Mouse (Mus musculus): ENCODE results near the gene Mok. TPM values are rescaled to one million over a fixed set of nuclear protein-coding genes. Genes with fewer than 3 reads are reported as not detected.

The Mok gene
- polyA plus RNA-seq, 2 experiments, result 4.5 to 5.4 TPM

DNA sequence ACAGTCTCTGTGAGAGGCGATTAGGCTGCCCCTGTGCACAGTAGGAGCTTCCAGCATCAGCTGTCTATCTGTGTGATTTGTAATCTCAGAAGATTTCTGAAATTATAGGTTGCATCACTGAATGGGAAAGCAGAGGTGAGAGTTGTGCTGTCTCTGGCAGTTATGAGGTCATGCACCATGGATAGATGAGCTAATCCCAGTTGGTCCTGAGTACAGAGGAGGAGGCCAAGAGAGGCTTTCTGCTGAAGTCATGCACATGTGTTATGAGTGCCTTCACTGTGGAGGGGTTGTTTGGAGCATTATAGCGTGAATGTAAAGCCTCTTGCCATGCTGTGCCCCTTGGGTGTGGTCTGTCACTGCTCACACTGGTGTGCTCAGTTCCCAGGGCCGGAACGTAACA, 50.2 kb downstream of the Mok start:
- TF ChIP-seq POLR2A (IDR thresholded peaks at IDR 0.05; ENCODE audit: borderline replicate concordance, extremely low read depth, insufficient read depth, insufficient read length), result no peak
- Histone ChIP-seq H3K4me1 (ENCODE audit: control insufficient read depth, insufficient read depth, low read length) (no peaks in the 10 kb centered on the region), H3K36me3 (ENCODE audit: control insufficient read depth, insufficient read depth, low read length) (peaks cover 3% of the 10 kb centered on the region; the same call in 1 of the 2 replicates), H3K27me3 (ENCODE audit: control insufficient read depth, insufficient read depth, low read length) (no peaks in the 10 kb centered on the region), H3K9me3 (ENCODE audit: control insufficient read depth, low read length) (no peaks in the 10 kb centered on the region), H3K4me3 (replicated peaks; ENCODE audit: low read length) (no peak overlapping the region), H3K9ac (ENCODE audit: low read depth, low read length, severe bottlenecking) (no peak overlapping the region), H3K27ac (replicated peaks; ENCODE audit: low read depth, low read length) (no peak overlapping the region), H3K4me2 (replicated peaks; ENCODE audit: low read depth, low read length, severe bottlenecking) (no peak overlapping the region)
- no peak for ATAC-seq (ENCODE audit: low FRiP score, low read depth)
- 88% methylated on average over 4 of the region's 4 CpGs for WGBS
- DNase-seq (ENCODE audit: low spot score), result no peak

DNA sequence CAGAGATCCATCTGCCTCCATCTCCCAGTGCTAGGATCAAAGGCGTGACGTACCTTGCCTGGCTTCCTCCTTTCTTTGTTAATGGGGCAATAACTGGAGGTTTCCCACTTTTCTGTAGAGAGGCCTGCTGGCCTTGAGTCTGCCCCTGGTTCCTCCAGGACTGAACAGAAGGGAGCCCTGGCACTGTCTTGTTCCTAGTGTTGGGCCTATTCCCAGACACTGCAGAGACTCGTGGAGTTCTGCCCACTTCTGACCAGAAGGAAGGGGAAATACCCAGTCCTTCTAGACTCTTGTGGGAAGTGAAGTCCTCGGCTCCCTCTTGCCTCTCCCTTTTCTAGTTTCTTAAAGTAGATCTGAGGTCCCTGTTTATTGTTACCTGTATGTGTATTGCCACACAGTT, 54.5 kb downstream of the Mok start:
- WGBS, result 83% methylated on average over 4 of the region's 4 CpGs
- Histone ChIP-seq H3K36me3 (ENCODE audit: control insufficient read depth, insufficient read depth, low read length) (peaks cover 23% of the 10 kb centered on the region), H3K27ac (replicated peaks; ENCODE audit: low read depth, low read length) (no peak overlapping the region), H3K4me1 (ENCODE audit: control insufficient read depth, insufficient read depth, low read length) (no peaks in the 10 kb centered on the region), H3K4me3 (replicated peaks; ENCODE audit: low read length) (no peak overlapping the region), H3K9ac (ENCODE audit: low read depth, low read length, severe bottlenecking) (no peak overlapping the region), H3K4me2 (replicated peaks; ENCODE audit: low read depth, low read length, severe bottlenecking) (no peak overlapping the region), H3K27me3 (ENCODE audit: control insufficient read depth, insufficient read depth, low read length) (no peaks in the 10 kb centered on the region), H3K9me3 (ENCODE audit: control insufficient read depth, low read length) (no peaks in the 10 kb centered on the region)
- TF ChIP-seq POLR2A (IDR thresholded peaks at IDR 0.05; ENCODE audit: borderline replicate concordance, extremely low read depth, insufficient read depth, insufficient read length), result no peak
- DNase-seq (ENCODE audit: low spot score) (no peak), ATAC-seq (ENCODE audit: low FRiP score, low read depth) (no peak)

DNA sequence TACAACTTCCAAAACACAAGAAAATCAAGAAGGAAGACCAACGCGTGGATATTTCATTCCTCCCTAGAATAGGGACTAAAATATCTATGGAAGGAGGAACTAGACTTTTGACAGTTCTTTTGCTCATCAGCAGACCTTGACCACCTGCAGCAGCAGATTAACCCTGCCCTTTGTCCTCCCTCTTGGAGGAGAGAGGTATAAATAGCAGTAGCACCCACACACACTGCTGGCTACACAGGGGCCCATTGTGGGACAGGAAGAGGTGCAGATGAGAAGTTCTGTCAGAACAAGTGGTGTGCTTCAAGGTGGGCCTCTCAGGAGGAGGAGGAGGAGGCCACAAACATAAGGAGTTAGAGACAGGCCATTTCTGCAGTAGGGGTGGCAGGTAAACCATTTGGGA, 56.5 kb downstream of the Mok start:
- no peaks in the 10 kb centered on the region for H3K9me3 ChIP-seq (ENCODE audit: control insufficient read depth, low read length)
- no peak overlapping the region for H3K27ac ChIP-seq (replicated peaks; ENCODE audit: low read depth, low read length)
- ATAC-seq (ENCODE audit: low FRiP score, low read depth) (no peak), DNase-seq (ENCODE audit: low spot score) (no peak)
- H3K4me2 ChIP-seq (replicated peaks; ENCODE audit: low read depth, low read length, severe bottlenecking), result no peak overlapping the region
- H3K27me3 ChIP-seq (ENCODE audit: control insufficient read depth, insufficient read depth, low read length), result no peaks in the 10 kb centered on the region
- no peaks in the 10 kb centered on the region for H3K4me1 ChIP-seq (ENCODE audit: control insufficient read depth, insufficient read depth, low read length)
- no peak overlapping the region for H3K4me3 ChIP-seq (replicated peaks; ENCODE audit: low read length)
- no peak for TF ChIP-seq POLR2A (IDR thresholded peaks at IDR 0.05; ENCODE audit: borderline replicate concordance, extremely low read depth, insufficient read depth, insufficient read length)
- H3K36me3 ChIP-seq (ENCODE audit: control insufficient read depth, insufficient read depth, low read length), result peaks cover 41% of the 10 kb centered on the region
- 89% methylated on average over 2 of the region's 2 CpGs for WGBS
- no peak overlapping the region for H3K9ac ChIP-seq (ENCODE audit: low read depth, low read length, severe bottlenecking)

DNA sequence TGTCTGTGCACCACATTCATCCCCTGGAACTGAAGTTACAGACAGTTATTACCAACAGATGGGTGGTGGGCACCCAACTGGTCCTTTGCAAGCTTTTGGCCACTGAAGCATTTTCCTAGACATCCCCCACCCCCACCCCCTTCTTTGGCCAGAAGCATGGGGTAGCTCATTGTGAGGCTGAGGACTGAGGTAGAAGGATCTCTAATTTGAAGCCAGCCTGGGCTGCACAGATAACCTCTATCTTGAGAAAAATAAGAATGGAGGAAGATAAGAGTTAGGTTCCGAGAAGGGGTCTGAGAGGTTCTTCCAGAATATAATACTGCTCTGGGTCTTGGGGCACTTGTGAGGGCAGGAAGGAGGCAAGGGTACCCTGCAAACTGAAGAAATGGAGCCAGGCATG, 58.5 kb downstream of the Mok start:
- WGBS, result 95% methylated on average over 1 of the region's 1 CpGs

DNA sequence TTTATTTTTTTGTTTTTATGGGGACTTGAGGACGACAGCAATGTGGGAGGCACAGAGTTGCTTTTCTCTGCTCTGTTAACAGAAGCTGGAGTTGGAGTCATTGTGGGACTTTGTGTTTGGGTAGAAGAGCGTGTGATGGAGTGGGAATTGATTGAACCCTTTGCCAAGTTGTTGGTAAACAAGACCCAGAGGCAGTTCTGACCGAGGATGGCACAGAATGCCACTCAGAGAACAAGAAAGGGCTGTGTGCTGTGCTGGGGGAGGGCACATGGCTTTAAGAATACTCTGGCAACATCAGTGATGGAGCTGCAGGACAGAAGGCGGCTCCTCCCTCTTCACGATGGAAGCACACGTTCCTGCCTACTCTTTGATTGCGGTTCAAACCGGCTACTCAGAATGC, 59.6 kb downstream of the Mok start:
- H3K4me3 ChIP-seq (replicated peaks; ENCODE audit: low read length), result no peak overlapping the region
- H3K9ac ChIP-seq (ENCODE audit: low read depth, low read length, severe bottlenecking), result no peak overlapping the region
- H3K36me3 ChIP-seq (ENCODE audit: control insufficient read depth, insufficient read depth, low read length), result peaks cover 46% of the 10 kb centered on the region
- no peaks in the 10 kb centered on the region for H3K9me3 ChIP-seq (ENCODE audit: control insufficient read depth, low read length)
- DNase-seq (ENCODE audit: low spot score) (no peak), ATAC-seq (ENCODE audit: low FRiP score, low read depth) (no peak)
- no peaks in the 10 kb centered on the region for H3K4me1 ChIP-seq (ENCODE audit: control insufficient read depth, insufficient read depth, low read length)
- H3K27ac ChIP-seq (replicated peaks; ENCODE audit: low read depth, low read length), result no peak overlapping the region
- no peaks in the 10 kb centered on the region for H3K27me3 ChIP-seq (ENCODE audit: control insufficient read depth, insufficient read depth, low read length)
- TF ChIP-seq POLR2A (IDR thresholded peaks at IDR 0.05; ENCODE audit: borderline replicate concordance, extremely low read depth, insufficient read depth, insufficient read length), result no peak
- WGBS, result 86% methylated on average over 8 of the region's 8 CpGs
- no peak overlapping the region for H3K4me2 ChIP-seq (replicated peaks; ENCODE audit: low read depth, low read length, severe bottlenecking)

More for the DNA sequence above, 58.5 kb downstream of the Mok start:
- H3K4me1 ChIP-seq (ENCODE audit: control insufficient read depth, insufficient read depth, low read length), result no peaks in the 10 kb centered on the region
- H3K36me3 ChIP-seq (ENCODE audit: control insufficient read depth, insufficient read depth, low read length), result peaks cover 44% of the 10 kb centered on the region
- H3K4me2 ChIP-seq (replicated peaks; ENCODE audit: low read depth, low read length, severe bottlenecking), result no peak overlapping the region
- no peak for TF ChIP-seq POLR2A (IDR thresholded peaks at IDR 0.05; ENCODE audit: borderline replicate concordance, extremely low read depth, insufficient read depth, insufficient read length)
- DNase-seq (ENCODE audit: low spot score) (no peak), ATAC-seq (ENCODE audit: low FRiP score, low read depth) (no peak)
- H3K27ac ChIP-seq (replicated peaks; ENCODE audit: low read depth, low read length), result no peak overlapping the region
- no peak overlapping the region for H3K9ac ChIP-seq (ENCODE audit: low read depth, low read length, severe bottlenecking)
- H3K27me3 ChIP-seq (ENCODE audit: control insufficient read depth, insufficient read depth, low read length), result no peaks in the 10 kb centered on the region
- H3K4me3 ChIP-seq (replicated peaks; ENCODE audit: low read length), result no peak overlapping the region
- H3K9me3 ChIP-seq (ENCODE audit: control insufficient read depth, low read length), result no peaks in the 10 kb centered on the region

DNA sequence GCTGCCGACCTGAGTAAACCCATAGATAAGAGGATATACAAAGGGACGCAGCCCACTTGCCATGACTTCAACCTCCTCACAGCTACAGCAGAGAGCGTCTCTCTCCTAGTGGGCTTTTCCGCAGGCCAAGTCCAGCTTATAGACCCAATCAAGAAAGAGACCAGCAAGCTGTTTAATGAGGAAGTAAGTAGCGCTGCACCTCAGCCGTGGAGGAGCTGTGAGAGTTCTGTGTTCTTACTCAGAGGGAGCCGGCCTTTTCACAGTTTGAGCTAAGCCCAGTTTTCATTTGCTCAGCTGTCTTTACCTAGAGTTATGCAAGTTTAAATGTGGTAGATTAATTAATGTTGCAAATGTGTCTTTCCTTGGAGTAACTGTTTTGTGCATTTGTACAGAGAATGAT, 61.4 kb downstream of the Mok start:
- TF ChIP-seq POLR2A (IDR thresholded peaks at IDR 0.05; ENCODE audit: borderline replicate concordance, extremely low read depth, insufficient read depth, insufficient read length), result no peak
- WGBS, result 81% methylated on average over 7 of the region's 7 CpGs
- ATAC-seq (ENCODE audit: low FRiP score, low read depth), result no peak
- H3K27me3 ChIP-seq (ENCODE audit: control insufficient read depth, insufficient read depth, low read length), result no peaks in the 10 kb centered on the region
- H3K4me1 ChIP-seq (ENCODE audit: control insufficient read depth, insufficient read depth, low read length), result no peaks in the 10 kb centered on the region
- peaks cover 38% of the 10 kb centered on the region for H3K36me3 ChIP-seq (ENCODE audit: control insufficient read depth, insufficient read depth, low read length)
- no peaks in the 10 kb centered on the region for H3K9me3 ChIP-seq (ENCODE audit: control insufficient read depth, low read length)
- H3K4me3 ChIP-seq (replicated peaks; ENCODE audit: low read length), result no peak overlapping the region
- no peak overlapping the region for H3K27ac ChIP-seq (replicated peaks; ENCODE audit: low read depth, low read length)
- no peak overlapping the region for H3K4me2 ChIP-seq (replicated peaks; ENCODE audit: low read depth, low read length, severe bottlenecking)
- DNase-seq (ENCODE audit: low spot score), result no peak
- no peak overlapping the region for H3K9ac ChIP-seq (ENCODE audit: low read depth, low read length, severe bottlenecking)
